Mouse (Mus musculus) left cerebral cortex, postnatal 10 days (tissue): ENCODE results near the gene Limd1. TPM values are rescaled to one million over a fixed set of nuclear protein-coding genes. Genes with fewer than 3 reads are reported as not detected.

Experiments
- DNase-seq, 2 experiments: peaks; one replicate each; pipeline ENCODE4 v3.0.0; 2021 to 2022; ENCODE audit warnings: low spot score in 2 of 2, mixed read lengths in 1 of 2; ENCODE audit errors: extremely low spot score in 1 of 2
- intact Hi-C: fragments of 180-260 bp; cut with DNase I; formaldehyde crosslinking; loops from one replicate; pipeline ENCODE4 v1.15.1; 2025
- total RNA-seq, 2 experiments: library from RNA; stranded (reverse); gene quantifications; 2 replicates each; pipeline ENCODE4 v1.2.3; 2021

Gene Limd1
- total RNA-seq, 2 experiments from 2014 or later: 9.9 to 10.1 TPM

GRCm38 (mm10) chr9:123506270-123507146 lies 28.0 kb downstream of the Limd1 start:
- DNase-seq: no peak
- intact Hi-C loops: no loop called here

GRCm38 (mm10) chr9:123507380-123507779 lies 28.9 kb downstream of the Limd1 start:
- DNase-seq: no peak

GRCm38 (mm10) chr9:123508986-123509385 lies 30.5 kb downstream of the Limd1 start:
- intact Hi-C loops: no loop called here
- DNase-seq: no peak

More at GRCm38 (mm10) chr9:123507380-123507779, 28.9 kb downstream of the Limd1 start:
- intact Hi-C loops: no loop called here

- DNase-seq: no peak
- intact Hi-C loops: no loop called here
Measured at GRCm38 (mm10) chr9:123509638-123510604, 31.4 kb downstream of the Limd1 start.

GRCm38 (mm10) chr9:123510926-123511325 lies 32.4 kb downstream of the Limd1 start:
- DNase-seq: no peak
- intact Hi-C loops: no loop called here

- intact Hi-C loops: no loop called here
- no peak for DNase-seq
Measured at GRCm38 (mm10) chr9:123512482-123512881, 34.0 kb downstream of the Limd1 start.

GRCm38 (mm10) chr9:123515087-123515486 lies 36.6 kb downstream of the Limd1 start:
- intact Hi-C loops: no loop called here
- DNase-seq: no peak

- intact Hi-C loops: no loop called here
- no peak for DNase-seq
Measured at GRCm38 (mm10) chr9:123516641-123517385, 38.3 kb downstream of the Limd1 start.

- intact Hi-C loops: no loop called here
- DNase-seq: no peak
Measured at GRCm38 (mm10) chr9:123518969-123519894, 40.7 kb downstream of the Limd1 start.

- no peak for DNase-seq
- intact Hi-C loops: loop anchor here (5.0 kb wide), 1 partner anchor 68 kb away; no protein-coding TSS in a partner anchor
Measured at GRCm38 (mm10) chr9:123520735-123521134, 42.2 kb downstream of the Limd1 start.

GRCm38 (mm10) chr9:123523676-123524075 lies 45.2 kb downstream of the Limd1 start:
- DNase-seq: peak in 1 of 2 experiments; percentile 53
- intact Hi-C loops: loop anchor here (5.0 kb wide), 1 partner anchor 71 kb away; no protein-coding TSS in a partner anchor

- intact Hi-C loops: loop anchor here (5.0 kb wide), 2 partner anchors 268 to 368 kb away; no protein-coding TSS in a partner anchor
- peak in 1 of 2 experiments; percentile 69 for DNase-seq
Measured at GRCm38 (mm10) chr9:123525095-123525494, 46.6 kb downstream of the Limd1 start.

- DNase-seq: no peak
- intact Hi-C loops: loop anchor here (5.0 kb wide), 2 partner anchors 269 to 369 kb away; no protein-coding TSS in a partner anchor
Measured at GRCm38 (mm10) chr9:123526502-123526901, 48.0 kb downstream of the Limd1 start.

GRCm38 (mm10) chr9:123528087-123528925 lies 49.8 kb downstream of the Limd1 start:
- DNase-seq: no peak
- intact Hi-C loops: loop anchor here (5.0 kb wide), 2 partner anchors 271 to 371 kb away; no protein-coding TSS in a partner anchor

GRCm38 (mm10) chr9:123528926-123529295 lies 50.4 kb downstream of the Limd1 start:
- intact Hi-C loops: loop anchor here (5.0 kb wide), 2 partner anchors 272 to 372 kb away; no protein-coding TSS in a partner anchor
- DNase-seq: peak; percentile 48 to 66

- intact Hi-C loops: loop anchor here (5.0 kb wide), 2 partner anchors 272 to 372 kb away; no protein-coding TSS in a partner anchor
- DNase-seq: peak; percentile 99 to 100
Measured at GRCm38 (mm10) chr9:123529392-123530157, 51.1 kb downstream of the Limd1 start, which contains the start of gene Sacm1l. TSS of gene Sacm1l (plus strand) at chr9:123529759.
